Mouse (Mus musculus): Measurements from ENCODE around the gene Aspg. TPM values are rescaled to one million over a fixed set of nuclear protein-coding genes. Genes with fewer than 3 reads are reported as not detected.

Aspg gene
- total and polyA plus RNA-seq, 2 experiments: 162 to 612 TPM

DNA sequence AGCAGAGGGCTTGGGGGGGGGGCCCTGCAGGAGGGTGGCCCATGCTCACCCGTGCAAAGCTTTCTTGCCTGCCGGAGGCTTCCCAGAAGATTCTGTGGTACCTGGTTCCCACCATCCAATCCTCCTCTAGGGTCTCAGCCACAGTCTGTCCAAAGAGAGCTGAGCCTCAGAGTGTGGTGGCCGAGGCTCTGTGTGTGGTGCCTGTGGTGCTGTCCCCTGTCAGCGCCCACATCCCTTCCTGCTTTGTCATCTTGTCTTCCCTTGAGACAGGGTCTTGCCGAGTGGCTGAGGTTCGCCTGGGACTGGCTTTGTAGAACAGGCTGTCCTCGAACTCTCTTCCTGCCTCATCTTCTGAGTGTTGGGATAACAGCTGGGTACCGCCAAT is 9.8 kb upstream of the Aspg start:
- H3K4me3 ChIP-seq (ENCODE audit: insufficient read depth, low read depth, low read length): no peak overlapping the region
- H3K4me1 ChIP-seq (ENCODE audit: control insufficient read depth, insufficient read depth, low read length): peaks cover 23% of the 10 kb centered on the region
- H3K27me3 ChIP-seq (ENCODE audit: control insufficient read depth, insufficient read depth, low read length): no peaks in the 10 kb centered on the region
- TF ChIP-seq POLR2A (IDR thresholded peaks at IDR 0.05; ENCODE audit: extremely low read depth, insufficient read depth, low read length) (no peak), CTCF (IDR thresholded peaks at IDR 0.05; ENCODE audit: low read depth, low read length) (no peak)
- no peak for DNase-seq (ENCODE audit: extremely low read depth, low read depth, low spot score)
- peak overlapping the region; percentile 50 for H3K9ac ChIP-seq (ENCODE audit: low read depth, low read length)
- WGBS: 61% methylated on average over 8 of the region's 8 CpGs
- H3K36me3 ChIP-seq (ENCODE audit: control insufficient read depth, insufficient read depth, low read length): no peaks in the 10 kb centered on the region
- H3K27ac ChIP-seq (replicated peaks; ENCODE audit: insufficient read depth, low read depth, low read length): peak overlapping the region; percentile 49
- H3K79me2 ChIP-seq (ENCODE audit: control insufficient read depth, insufficient read depth, low read length): no peaks in the 10 kb centered on the region

DNA sequence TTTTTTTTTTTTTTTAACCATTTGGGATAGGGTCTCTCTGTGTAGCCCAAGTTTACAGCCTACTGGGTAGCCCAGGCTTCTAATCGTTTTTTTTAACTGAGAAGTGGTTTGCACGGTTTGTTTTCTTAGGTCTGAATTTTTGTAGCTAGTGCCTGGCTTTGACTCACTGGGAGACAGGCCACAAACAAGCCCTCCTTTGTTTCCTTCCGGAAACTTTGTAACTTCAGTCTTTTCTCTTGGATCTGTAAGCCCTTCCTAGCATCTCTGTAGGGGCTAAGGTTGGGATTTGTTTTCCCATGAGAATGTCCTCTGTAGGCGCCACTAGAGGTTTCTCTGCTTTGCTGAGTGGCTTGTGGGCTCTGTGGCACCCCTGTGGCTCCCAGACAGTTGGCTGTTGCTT is 6.4 kb upstream of the Aspg start:
- no peak for DNase-seq (ENCODE audit: extremely low read depth, low read depth, low spot score)
- no peaks in the 10 kb centered on the region for H3K79me2 ChIP-seq (ENCODE audit: control insufficient read depth, insufficient read depth, low read length)
- H3K27me3 ChIP-seq (ENCODE audit: control insufficient read depth, insufficient read depth, low read length): no peaks in the 10 kb centered on the region
- no peak overlapping the region for H3K27ac ChIP-seq (replicated peaks; ENCODE audit: insufficient read depth, low read depth, low read length)
- H3K36me3 ChIP-seq (ENCODE audit: control insufficient read depth, insufficient read depth, low read length): no peaks in the 10 kb centered on the region
- no peak for TF ChIP-seq CTCF (IDR thresholded peaks at IDR 0.05; ENCODE audit: low read depth, low read length)
- no peak for TF ChIP-seq POLR2A (IDR thresholded peaks at IDR 0.05; ENCODE audit: extremely low read depth, insufficient read depth, low read length)
- 82% methylated on average over 4 of the region's 4 CpGs for WGBS
- no peak overlapping the region for H3K4me3 ChIP-seq (ENCODE audit: insufficient read depth, low read depth, low read length)
- peaks cover 14% of the 10 kb centered on the region for H3K4me1 ChIP-seq (ENCODE audit: control insufficient read depth, insufficient read depth, low read length)
- no peak overlapping the region for H3K9ac ChIP-seq (ENCODE audit: low read depth, low read length)

DNA sequence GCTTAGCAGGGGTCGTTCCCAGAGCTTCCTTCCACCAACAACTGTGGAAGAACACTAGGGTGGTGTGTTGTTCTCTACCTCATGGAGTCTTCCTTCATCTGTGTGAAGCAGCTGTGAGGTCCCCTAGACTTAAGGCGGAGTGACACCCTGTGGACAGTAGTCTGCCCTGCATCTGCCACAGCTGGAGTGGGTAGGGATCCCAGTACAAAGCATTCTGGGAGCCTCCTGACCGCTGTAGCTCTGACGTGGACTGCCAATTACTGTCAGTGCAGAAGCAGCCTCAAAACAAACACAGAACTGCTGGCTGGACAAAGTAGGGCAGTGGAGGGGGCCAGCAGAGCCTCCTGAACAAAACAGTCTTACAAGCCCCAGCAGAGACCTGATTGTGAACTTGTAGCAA is 5.4 kb upstream of the Aspg start:
- WGBS: 31% methylated on average over 4 of the region's 4 CpGs
- Histone ChIP-seq H3K79me2 (ENCODE audit: control insufficient read depth, insufficient read depth, low read length) (no peaks in the 10 kb centered on the region), H3K4me1 (ENCODE audit: control insufficient read depth, insufficient read depth, low read length) (peaks cover 9% of the 10 kb centered on the region), H3K4me3 (ENCODE audit: insufficient read depth, low read depth, low read length) (no peak overlapping the region), H3K27ac (replicated peaks; ENCODE audit: insufficient read depth, low read depth, low read length) (peak overlapping the region; percentile 38; the same call in 1 of the 2 replicates), H3K36me3 (ENCODE audit: control insufficient read depth, insufficient read depth, low read length) (no peaks in the 10 kb centered on the region), H3K27me3 (ENCODE audit: control insufficient read depth, insufficient read depth, low read length) (no peaks in the 10 kb centered on the region), H3K9ac (ENCODE audit: low read depth, low read length) (peak overlapping the region; percentile 19; the same call in 1 of the 2 replicates)
- TF ChIP-seq CTCF (IDR thresholded peaks at IDR 0.05; ENCODE audit: low read depth, low read length): peak; percentile 77
- no peak for TF ChIP-seq POLR2A (IDR thresholded peaks at IDR 0.05; ENCODE audit: extremely low read depth, insufficient read depth, low read length)
- DNase-seq (ENCODE audit: extremely low read depth, low read depth, low spot score): peak; percentile 86

DNA sequence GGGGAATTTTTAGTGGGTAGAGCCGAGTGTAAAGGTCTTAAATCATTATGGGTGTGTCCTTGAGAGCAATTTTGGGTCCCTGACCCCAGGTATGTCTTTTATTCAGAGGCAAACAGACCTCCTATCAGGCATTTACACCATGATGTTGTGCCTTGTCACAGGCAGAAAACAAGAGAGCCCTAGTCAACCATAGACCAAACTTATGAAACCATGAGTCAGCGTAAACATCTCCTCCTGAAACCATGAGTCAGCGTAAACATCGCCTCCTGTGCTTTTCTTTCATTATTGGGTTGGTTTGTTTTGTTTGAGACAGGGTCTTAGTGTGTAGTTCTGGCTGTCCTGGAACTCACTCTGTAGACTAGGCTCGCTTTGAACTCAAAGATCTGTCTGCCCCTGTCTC is 3.3 kb upstream of the Aspg start:
- TF ChIP-seq CTCF (IDR thresholded peaks at IDR 0.05; ENCODE audit: low read depth, low read length) (no peak), POLR2A (IDR thresholded peaks at IDR 0.05; ENCODE audit: extremely low read depth, insufficient read depth, low read length) (no peak)
- Histone ChIP-seq H3K9ac (ENCODE audit: low read depth, low read length) (no peak overlapping the region), H3K4me1 (ENCODE audit: control insufficient read depth, insufficient read depth, low read length) (peaks cover 7% of the 10 kb centered on the region), H3K4me3 (ENCODE audit: insufficient read depth, low read depth, low read length) (no peak overlapping the region), H3K27me3 (ENCODE audit: control insufficient read depth, insufficient read depth, low read length) (no peaks in the 10 kb centered on the region), H3K27ac (replicated peaks; ENCODE audit: insufficient read depth, low read depth, low read length) (no peak overlapping the region), H3K79me2 (ENCODE audit: control insufficient read depth, insufficient read depth, low read length) (peaks cover 8% of the 10 kb centered on the region; the same call in 1 of the 2 replicates), H3K36me3 (ENCODE audit: control insufficient read depth, insufficient read depth, low read length) (no peaks in the 10 kb centered on the region)
- peak; percentile 42 for DNase-seq (ENCODE audit: extremely low read depth, low read depth, low spot score)
- 75% methylated on average over 5 of the region's 5 CpGs for WGBS

DNA sequence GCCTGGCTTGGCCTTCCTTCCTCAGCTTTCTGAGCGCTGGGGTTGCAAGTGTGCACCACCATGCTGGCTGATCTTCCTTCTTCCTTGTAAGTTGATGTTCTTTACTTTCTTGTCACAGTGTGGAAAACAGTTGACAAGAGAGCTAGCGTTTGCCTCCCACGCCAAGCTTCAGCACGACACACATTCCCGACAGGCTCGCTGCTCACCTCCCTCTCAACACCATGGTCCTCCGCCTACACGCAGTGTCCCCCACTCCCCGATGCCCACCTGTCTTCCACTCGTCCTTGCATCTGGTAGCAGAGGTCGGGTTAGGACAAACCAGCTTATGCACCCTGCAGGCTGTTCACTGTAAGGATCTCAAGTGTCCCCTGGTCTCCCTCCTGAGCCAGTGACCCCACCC is 1.6 kb upstream of the Aspg start:
- H3K4me1 ChIP-seq (ENCODE audit: control insufficient read depth, insufficient read depth, low read length): peaks cover 10% of the 10 kb centered on the region
- DNase-seq (ENCODE audit: extremely low read depth, low read depth, low spot score): no peak
- H3K4me3 ChIP-seq (ENCODE audit: insufficient read depth, low read depth, low read length): no peak overlapping the region
- 90% methylated on average over 11 of the region's 11 CpGs for WGBS
- H3K27ac ChIP-seq (replicated peaks; ENCODE audit: insufficient read depth, low read depth, low read length): no peak overlapping the region
- no peak for TF ChIP-seq POLR2A (IDR thresholded peaks at IDR 0.05; ENCODE audit: extremely low read depth, insufficient read depth, low read length)
- TF ChIP-seq CTCF (IDR thresholded peaks at IDR 0.05; ENCODE audit: low read depth, low read length): no peak
- peaks cover 8% of the 10 kb centered on the region; the same call in 1 of the 2 replicates for H3K79me2 ChIP-seq (ENCODE audit: control insufficient read depth, insufficient read depth, low read length)
- no peaks in the 10 kb centered on the region for H3K27me3 ChIP-seq (ENCODE audit: control insufficient read depth, insufficient read depth, low read length)
- no peak overlapping the region for H3K9ac ChIP-seq (ENCODE audit: low read depth, low read length)
- H3K36me3 ChIP-seq (ENCODE audit: control insufficient read depth, insufficient read depth, low read length): no peaks in the 10 kb centered on the region

DNA sequence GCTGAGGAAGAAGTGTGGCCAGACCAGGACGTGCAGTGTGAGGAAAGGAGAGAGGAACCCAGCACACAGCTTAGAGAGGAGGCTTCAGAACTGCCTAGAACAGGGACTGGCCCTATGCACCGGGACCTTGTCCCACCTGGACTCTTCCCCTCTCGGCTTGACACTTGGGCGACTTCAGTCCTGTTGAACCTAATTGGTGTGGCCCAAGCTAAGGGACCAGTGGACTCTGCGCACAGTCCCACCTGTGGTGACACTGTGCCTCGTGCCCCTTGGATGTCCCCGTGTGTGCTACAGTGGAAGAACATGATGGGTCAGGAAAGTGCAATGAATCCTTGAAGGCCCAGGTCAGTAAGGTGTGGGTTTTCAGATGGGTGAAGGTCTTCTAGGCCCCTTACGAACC is 1.2 kb downstream of the Aspg start:
- Histone ChIP-seq H3K9ac (ENCODE audit: low read depth, low read length) (peak overlapping the region; percentile 94), H3K4me1 (ENCODE audit: control insufficient read depth, insufficient read depth, low read length) (peaks cover 28% of the 10 kb centered on the region), H3K79me2 (ENCODE audit: control insufficient read depth, insufficient read depth, low read length) (peaks cover 11% of the 10 kb centered on the region), H3K4me3 (ENCODE audit: insufficient read depth, low read depth, low read length) (peak overlapping the region; percentile 94), H3K36me3 (ENCODE audit: control insufficient read depth, insufficient read depth, low read length) (no peaks in the 10 kb centered on the region), H3K27ac (replicated peaks; ENCODE audit: insufficient read depth, low read depth, low read length) (peak overlapping the region; percentile 93), H3K27me3 (ENCODE audit: control insufficient read depth, insufficient read depth, low read length) (no peaks in the 10 kb centered on the region)
- DNase-seq (ENCODE audit: extremely low read depth, low read depth, low spot score): peak; percentile 77
- TF ChIP-seq CTCF (IDR thresholded peaks at IDR 0.05; ENCODE audit: low read depth, low read length) (no peak), POLR2A (IDR thresholded peaks at IDR 0.05; ENCODE audit: extremely low read depth, insufficient read depth, low read length) (peak; percentile 18; the same call in 1 of the 2 replicates)
- 42% methylated on average over 8 of the region's 8 CpGs for WGBS

All from liver, adult 2 months (tissue).